Mouse (Mus musculus): ENCODE results near the gene Izumo1r.

- TF ChIP-seq CTCF (conservative IDR thresholded peaks at IDR 0.05 in 1 of 2, IDR thresholded peaks at IDR 0.05 in 1 of 2; ENCODE audit: low read depth in 2 of 2, low read length in 2 of 2) = no peak
- no peak for TF ChIP-seq SMC3 (IDR thresholded peaks at IDR 0.05; ENCODE audit: low read depth, low read length)
- TF ChIP-seq EP300 (IDR thresholded peaks at IDR 0.05; ENCODE audit: low read length) = no peak
- no peak for TF ChIP-seq ZKSCAN1 (IDR thresholded peaks at IDR 0.05; ENCODE audit: borderline replicate concordance, low read depth, low read length)
- TF ChIP-seq ETS1 (conservative IDR thresholded peaks at IDR 0.05; ENCODE audit: low read depth, low read length) = no peak
- no peak for TF ChIP-seq UBTF (IDR thresholded peaks at IDR 0.05; ENCODE audit: low read depth, low read length)
- TF ChIP-seq POLR2AphosphoS2 (IDR thresholded peaks at IDR 0.05; ENCODE audit: low read depth, low read length) = no peak
- no peak for TF ChIP-seq RCOR1 (conservative IDR thresholded peaks at IDR 0.05; ENCODE audit: low read depth, low read length)
- no peak for TF ChIP-seq ZNF384 (IDR thresholded peaks at IDR 0.05; ENCODE audit: low read depth, low read length)
- TF ChIP-seq ZC3H11A (IDR thresholded peaks at IDR 0.05; ENCODE audit: low read depth, low read length) = no peak
Measured at GRCm38 (mm10) chr9:14858782-14859181, 45.0 kb downstream of the Izumo1r start.
